Mouse (Mus musculus) hematopoietic stem cell, adult 5-6 weeks (primary cell): ENCODE results near the gene Gpr31b. TPM values are rescaled to one million over a fixed set of nuclear protein-coding genes. Genes with fewer than 3 reads are reported as not detected.
"Not testable (repeated sequence)": the region's sequence is repeated elsewhere in the genome, so short reads cannot be mapped to it uniquely, and the experiment has no call there.

Experiments used
- ATAC-seq, 2 experiments: fragments of 125-278 bp in 1 of 2; replicated peaks in 1 of 2; 2 replicates each; pipeline ENCODE4 v1.8.0; 2016 to 2017; ENCODE audit warnings: inconsistent platforms in 2 of 2, mild to moderate bottlenecking in 2 of 2, moderate number of reproducible peaks in 2 of 2, low read depth in 1 of 2, moderate TSS enrichment in 1 of 2; ENCODE audit not compliant: low FRiP score in 2 of 2, poor library complexity in 2 of 2, severe bottlenecking in 2 of 2, insufficient read depth in 1 of 2, low TSS enrichment in 1 of 2
- total RNA-seq: library from RNA; stranded (forward); fragments of 172-1452, 232-1000 nt; gene quantifications from 2 replicates; pipeline ENCODE4 v1.2.3, GENCODE M21; 2017

Gpr31b gene
- total RNA-seq, 1 experiment from 2014 or later: not detected

GRCm38 (mm10) chr17:13002243-13002642, 49.9 kb downstream of the Gpr31b start:
- not testable (repeated sequence) for ATAC-seq

Other genes starting within 250 kb of the Gpr31b start
- gene Mas1, start 184.2 kb downstream of the Gpr31b start, total RNA-seq: not detected in 2 replicates
- not detected in 2 replicates for gene Mrgprh, start 176.3 kb downstream of the Gpr31b start, total RNA-seq
- not detected in 2 replicates for gene Pnldc1, start 142.1 kb downstream of the Gpr31b start, total RNA-seq
- gene Tcp1, start 136.6 kb downstream of the Gpr31b start, total RNA-seq: 769 and 1,091 TPM in 2 replicates
- gene Mrpl18, start 136.0 kb downstream of the Gpr31b start, total RNA-seq: 129 and 167 TPM in 2 replicates
- gene Acat3, start 111.7 kb downstream of the Gpr31b start, total RNA-seq: 0.44 and 1.3 TPM in 2 replicates
- gene Acat2, start 91.5 kb downstream of the Gpr31b start, total RNA-seq: 16.2 and 19.1 TPM in 2 replicates
- gene Wtap, start 58.1 kb downstream of the Gpr31b start, total RNA-seq: 271 and 460 TPM in 2 replicates
- gene Sod2, start 45.5 kb downstream of the Gpr31b start, total RNA-seq: 54.6 and 73.5 TPM in 2 replicates
- gene Tcp10b, start 8.8 kb upstream of the Gpr31b start, total RNA-seq: not detected in 2 replicates
- gene Unc93a, start 79.5 kb upstream of the Gpr31b start, total RNA-seq: not detected in 2 replicates
- not detected in 2 replicates for gene Smok2a, start 168.9 kb upstream of the Gpr31b start, total RNA-seq
- not detected in 2 replicates for gene Smok2b, start 178.0 kb upstream of the Gpr31b start, total RNA-seq